Mouse (Mus musculus) v-Abl transformed pro-B cells (cell line): ENCODE data around the gene Slc35c2.

ENCODE experiments used
- in situ Hi-C, 2 experiments: fragments of 400-800 bp; cut with MboI; formaldehyde crosslinking; loops; one replicate each; pipeline ENCODE4 v1.15.1; 2025; ENCODE audit not compliant: unreplicated experiment in 2 of 2

Gene Slc35c2

DNA sequence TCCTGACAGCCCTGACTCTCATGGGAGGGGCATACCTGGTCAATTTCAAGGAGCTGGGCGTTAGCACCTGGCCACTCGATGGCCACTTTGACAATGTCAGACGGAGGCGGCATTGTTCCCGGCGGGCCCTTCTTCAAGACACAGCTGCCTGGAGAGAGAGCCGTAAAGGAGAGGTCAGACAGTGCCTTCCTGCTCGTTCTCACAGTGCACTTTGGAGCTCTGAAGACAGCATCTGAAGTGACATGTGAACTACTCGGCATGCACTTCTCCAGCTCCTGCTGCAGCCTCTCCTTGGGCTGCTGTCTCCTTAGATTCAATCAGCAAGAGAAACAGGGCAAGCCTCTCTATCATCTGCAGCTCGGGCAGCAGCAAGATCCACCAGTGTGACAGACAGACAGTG is 28.5 kb upstream of the Slc35c2 start:
- in situ Hi-C loops: no loop called here

DNA sequence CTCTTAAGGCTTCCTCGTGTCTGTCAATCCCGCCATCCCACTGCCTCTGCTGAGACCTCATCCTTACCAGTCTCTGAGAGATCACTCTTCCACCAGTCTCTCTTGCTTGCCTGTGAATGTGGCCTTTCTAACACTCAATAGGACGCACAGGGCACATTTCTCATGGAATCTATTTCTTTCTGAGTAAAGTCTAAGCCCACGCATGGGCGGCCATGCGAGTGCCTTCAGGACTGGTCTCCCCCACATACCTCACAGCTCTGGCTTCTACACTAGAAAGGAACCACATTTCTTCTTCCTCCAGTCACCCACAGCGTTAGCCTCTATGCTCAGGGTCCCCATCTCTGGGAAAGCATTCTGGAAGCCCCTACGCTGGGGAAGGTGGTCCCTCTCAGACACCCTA is 26.5 kb upstream of the Slc35c2 start:
- in situ Hi-C loops: no loop called here

GRCm38 (mm10) chr2:165312381-165312780 is 24.7 kb upstream of the Slc35c2 start:
- in situ Hi-C loops: no loop called here

DNA sequence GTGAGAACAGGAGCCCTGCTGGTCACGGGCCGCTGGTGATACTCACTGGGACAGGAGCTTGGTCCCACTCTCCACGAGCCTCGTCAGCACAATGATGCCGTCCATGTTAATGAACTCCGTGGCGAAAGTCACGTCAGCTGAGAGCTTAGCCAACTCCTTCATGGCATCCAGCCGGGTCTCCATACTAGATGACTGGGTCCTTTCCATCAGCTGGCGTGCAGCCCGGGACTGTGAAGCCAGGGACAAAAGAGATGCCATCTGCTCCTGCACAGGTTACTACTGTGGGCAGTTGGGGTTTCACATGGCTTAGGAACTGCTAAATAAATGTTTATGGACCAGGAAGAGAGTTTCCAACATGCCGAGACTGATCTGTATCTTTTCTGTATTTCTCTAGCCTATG is 23.9 kb upstream of the Slc35c2 start:
- in situ Hi-C loops: no loop called here

GRCm38 (mm10) chr2:165310818-165311425 is 23.3 kb upstream of the Slc35c2 start:
- in situ Hi-C loops: no loop called here

GRCm38 (mm10) chr2:165307801-165308200 is 20.1 kb upstream of the Slc35c2 start:
- in situ Hi-C loops: no loop called here

- in situ Hi-C loops: no loop called here
Observed at GRCm38 (mm10) chr2:165305438-165305837, 17.8 kb upstream of the Slc35c2 start.

GRCm38 (mm10) chr2:165304819-165305218 is 17.1 kb upstream of the Slc35c2 start:
- in situ Hi-C loops: no loop called here

DNA sequence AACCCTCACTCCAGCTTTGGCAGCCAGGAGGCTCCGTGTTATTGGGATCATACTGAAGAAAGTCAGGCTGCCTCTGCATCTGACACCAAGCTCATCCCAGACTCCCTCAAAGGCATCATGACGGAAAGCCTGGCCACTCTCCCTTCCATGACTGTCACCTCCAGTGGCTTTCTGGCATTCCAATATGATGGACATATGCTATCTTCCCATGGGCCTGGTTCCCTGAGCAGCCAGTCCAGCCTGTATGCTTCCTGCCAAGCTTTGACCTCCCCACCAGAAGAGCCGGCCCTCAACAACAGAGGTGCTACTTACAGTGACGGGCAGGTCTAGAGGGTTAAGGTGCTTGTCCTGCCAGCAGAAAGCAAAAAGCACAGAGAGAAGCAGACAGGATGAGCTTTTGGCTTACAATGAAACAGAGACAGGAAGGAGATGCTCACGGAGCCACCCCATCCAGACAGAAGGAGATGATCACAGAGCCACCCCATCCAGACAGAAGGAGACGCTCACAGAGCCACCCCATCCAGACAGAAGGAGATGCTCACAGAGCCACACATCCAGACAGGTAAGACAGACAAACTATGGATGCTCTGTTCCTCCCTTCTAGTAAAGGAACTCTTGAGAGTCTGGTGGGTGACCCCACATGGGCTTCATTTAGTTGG is 15.8 kb upstream of the Slc35c2 start:
- in situ Hi-C loops: no loop called here

- in situ Hi-C loops: no loop called here
Observed at GRCm38 (mm10) chr2:165301409-165301808, 13.7 kb upstream of the Slc35c2 start.

DNA sequence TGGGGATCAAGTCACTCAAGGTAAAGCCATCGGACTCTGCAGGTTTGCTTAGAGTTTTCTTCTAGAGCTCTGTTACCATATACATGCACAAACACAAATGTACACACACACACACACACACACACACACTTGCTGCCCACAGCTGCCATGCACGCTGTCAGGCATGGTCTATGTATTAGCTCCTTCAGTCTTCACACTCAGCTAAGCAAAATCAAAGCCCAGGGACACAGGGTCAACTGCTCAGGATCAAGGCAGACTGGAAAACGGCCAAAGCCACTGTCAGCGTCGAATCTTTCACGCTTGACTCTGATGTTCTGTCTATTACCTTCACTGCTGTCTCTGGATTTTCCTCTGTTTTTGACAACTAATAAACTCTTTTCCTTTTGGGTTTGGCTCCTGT is 13.2 kb upstream of the Slc35c2 start:
- in situ Hi-C loops: no loop called here

GRCm38 (mm10) chr2:165300424-165300823 is 12.8 kb upstream of the Slc35c2 start:
- in situ Hi-C loops: no loop called here

DNA sequence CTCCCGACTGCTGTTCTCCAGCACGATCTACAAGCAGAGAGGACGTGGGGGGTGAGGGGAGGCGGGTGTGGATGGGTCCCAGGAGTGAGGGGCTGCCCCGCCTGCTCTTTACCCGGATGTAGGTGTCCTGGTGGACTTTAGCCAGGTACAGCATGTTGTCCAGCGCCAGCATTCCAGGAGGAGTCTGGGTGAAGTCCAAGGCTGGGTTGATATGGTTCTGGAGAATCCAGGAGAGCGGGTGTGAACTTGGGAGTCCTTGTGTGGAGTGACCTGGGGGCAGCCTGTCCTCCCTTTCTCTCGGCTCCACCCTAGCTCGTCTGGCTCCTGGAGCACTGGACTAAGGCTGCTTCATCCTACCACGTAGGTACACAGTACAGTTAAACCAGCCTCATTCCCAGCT is 9.8 kb upstream of the Slc35c2 start:
- in situ Hi-C loops: loop anchor here in 1 of 2 experiments (25.0 kb wide), 1 partner anchor 510 kb away; the partner anchor contains the start of genes Snx21 and Tnnc2

GRCm38 (mm10) chr2:165296571-165296970 is 8.9 kb upstream of the Slc35c2 start:
- in situ Hi-C loops: loop anchor here in 1 of 2 experiments (25.0 kb wide), 1 partner anchor 509 kb away; the partner anchor contains the start of genes Snx21 and Tnnc2

DNA sequence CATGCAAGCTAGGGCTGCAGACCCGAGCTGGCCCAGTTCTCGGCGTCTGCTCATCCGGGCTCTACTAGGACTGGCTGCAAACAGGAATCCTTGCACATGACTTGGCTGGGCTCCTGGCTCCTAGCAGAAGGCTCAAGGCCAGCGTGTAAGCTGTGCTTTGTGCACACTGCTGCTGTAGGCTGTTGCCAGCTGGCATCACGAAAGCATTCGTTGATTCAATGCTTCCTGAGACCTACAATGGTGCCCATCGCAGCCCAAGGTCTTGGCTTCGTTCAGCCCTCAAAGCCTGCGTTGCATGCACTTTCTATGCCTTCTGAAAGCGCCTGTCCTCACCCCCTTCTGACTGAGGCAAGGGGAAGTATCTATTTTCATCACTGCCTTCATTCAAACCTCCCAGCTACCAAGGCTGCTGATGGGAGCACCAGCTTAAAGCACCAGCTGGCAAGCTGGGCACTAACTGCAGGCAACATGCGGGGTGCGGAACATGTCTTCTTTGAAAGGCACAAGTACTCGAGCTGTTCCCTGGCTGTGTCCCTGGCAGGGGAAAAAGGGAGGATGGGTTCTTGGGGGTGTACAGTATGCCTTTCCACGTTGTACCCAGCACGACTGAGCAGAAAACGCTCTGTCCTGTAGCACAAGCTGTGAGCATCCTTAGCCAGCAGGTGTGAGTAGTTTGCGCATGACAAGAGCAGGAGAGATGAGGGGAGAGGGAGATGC is 804 bp upstream of the Slc35c2 start:
- in situ Hi-C loops: loop anchor here in 1 of 2 experiments (25.0 kb wide), 1 partner anchor 501 kb away; the partner anchor contains the start of genes Snx21 and Tnnc2

DNA sequence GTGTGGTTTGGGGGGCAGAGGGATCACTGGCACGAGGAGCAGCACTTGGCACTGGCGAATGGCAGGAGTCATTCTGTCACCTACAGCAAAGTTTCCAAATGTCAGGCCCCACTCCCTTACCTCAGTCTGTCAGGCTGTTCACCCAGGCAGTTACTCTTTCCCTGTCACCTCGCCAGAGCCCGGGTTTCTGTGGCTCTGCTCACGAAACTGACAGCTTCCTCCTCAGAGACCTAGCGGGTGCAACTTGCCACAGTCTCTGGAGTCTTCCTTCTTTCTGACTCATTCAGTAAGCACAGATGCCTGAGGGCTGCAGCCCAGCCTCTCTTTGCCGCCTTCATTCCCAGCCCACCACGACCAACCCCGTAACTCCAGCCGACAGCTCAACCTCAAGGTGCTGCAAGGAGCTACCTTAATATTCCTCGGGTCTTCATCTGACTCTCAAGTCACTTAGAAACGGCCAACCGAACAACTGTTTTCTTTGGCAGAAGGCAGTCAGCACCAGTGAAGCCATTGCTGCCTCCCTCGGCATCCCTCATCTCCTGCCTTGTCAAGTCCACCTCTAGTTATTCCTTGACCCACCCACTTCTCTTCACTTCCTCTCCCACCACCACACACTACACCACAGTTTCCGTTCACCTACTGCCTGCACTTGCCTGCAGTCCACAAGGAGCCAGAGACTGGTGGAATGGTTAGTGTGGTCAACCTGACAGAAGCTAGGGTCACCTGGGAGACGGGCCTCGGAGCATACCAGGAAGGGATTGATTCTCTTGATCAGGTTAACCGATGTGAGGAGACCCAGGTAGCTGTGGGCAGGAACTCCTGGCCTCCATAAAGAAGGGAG is 1.1 kb downstream of the Slc35c2 start:
- in situ Hi-C loops: loop anchor here in 1 of 2 experiments (25.0 kb wide), 1 partner anchor 499 kb away; the partner anchor contains the start of genes Snx21 and Tnnc2

DNA sequence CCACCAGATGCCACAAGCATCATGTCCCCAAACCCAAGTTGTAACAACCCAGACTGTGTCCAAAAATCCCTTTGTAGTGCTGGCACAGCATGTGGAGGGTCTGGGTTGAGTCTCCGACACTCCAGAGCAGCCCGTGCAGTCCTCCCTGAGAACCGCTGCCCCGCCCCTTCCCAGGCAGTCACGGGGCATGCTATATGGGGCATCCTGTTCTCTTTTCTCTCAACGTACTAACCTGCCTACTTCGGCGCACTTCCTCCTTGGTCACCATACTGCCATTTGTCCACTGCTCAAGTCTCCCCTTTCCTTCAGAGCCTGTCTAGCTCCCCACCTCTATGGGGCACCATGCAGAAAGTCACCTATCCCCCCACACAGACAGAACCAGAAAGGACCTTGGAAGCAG is 2.0 kb downstream of the Slc35c2 start:
- in situ Hi-C loops: loop anchor here in 1 of 2 experiments (25.0 kb wide), 1 partner anchor 498 kb away; the partner anchor contains the start of genes Snx21 and Tnnc2

DNA sequence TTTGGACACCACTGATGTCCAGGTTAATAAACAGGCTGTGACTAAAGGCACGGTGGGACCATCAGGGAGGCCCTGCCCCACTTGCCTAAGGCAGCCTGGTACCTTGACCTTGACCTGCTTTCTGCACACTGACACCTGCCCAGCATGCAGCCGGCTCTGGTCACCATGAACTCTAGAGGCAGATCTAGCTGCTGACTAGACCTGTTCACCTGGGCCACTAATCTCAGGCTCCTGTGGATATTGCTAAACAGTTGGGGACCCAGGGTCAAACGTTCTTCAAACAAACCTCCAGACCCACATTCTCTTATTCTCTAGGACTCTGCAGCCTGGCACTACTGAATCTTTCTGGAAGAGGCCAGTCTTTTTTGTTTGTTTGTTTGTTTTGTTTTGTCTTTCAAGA is 2.6 kb downstream of the Slc35c2 start:
- in situ Hi-C loops: loop anchor here in 1 of 2 experiments (25.0 kb wide), 1 partner anchor 498 kb away; the partner anchor contains the start of genes Snx21 and Tnnc2

DNA sequence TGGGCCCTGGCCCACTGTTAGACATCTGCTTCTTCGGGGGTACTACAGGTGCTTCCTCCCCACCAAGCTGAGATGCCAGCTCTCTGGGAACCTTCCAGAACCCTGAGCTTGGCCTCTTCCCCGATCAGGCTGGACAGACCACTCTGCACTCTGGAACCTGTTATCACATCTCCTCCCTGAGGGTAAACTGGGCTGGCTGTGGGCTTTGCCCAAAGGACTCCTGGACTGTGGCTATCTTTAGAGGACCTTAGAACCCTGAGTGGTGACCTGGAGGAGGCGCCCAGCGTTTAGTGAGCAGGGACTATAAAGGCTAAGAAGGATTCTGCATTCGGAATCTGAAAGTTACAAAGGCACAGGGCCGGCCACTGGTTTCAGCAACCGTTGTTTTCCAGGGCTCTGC is 3.3 kb downstream of the Slc35c2 start:
- in situ Hi-C loops: loop anchor here in 1 of 2 experiments (25.0 kb wide), 1 partner anchor 497 kb away; the partner anchor contains the start of genes Snx21 and Tnnc2

DNA sequence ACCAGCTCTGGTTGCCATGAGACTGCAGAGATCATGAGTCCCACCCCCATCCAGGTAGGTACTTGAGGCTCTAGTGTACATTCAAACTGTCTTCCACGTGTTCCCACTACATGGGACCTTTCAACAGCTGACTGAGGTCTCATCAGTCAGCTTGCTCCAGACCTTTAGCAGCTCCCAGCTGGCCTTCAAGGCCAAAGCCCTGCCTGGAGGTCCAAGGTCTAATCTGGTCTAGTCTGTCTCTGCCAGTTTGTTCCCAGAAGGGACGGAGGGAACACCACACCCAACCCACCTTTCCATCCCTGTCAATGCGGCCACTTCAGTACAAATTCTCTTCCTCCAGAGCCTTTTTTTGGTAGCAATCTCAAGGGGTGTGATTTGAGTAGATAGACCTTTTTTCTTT is 4.0 kb downstream of the Slc35c2 start:
- in situ Hi-C loops: loop anchor here in 1 of 2 experiments (25.0 kb wide), 1 partner anchor 496 kb away; the partner anchor contains the start of genes Snx21 and Tnnc2
